Mouse (Mus musculus): Measurements from ENCODE around the gene Sept1. TPM values are rescaled to one million over a fixed set of nuclear protein-coding genes. Genes with fewer than 3 reads are reported as not detected.

Sept1 gene
- total RNA-seq (2023): 100 to 1,000 TPM; 394 to 455 TPM

GRCm38 (mm10) chr7:127232622-127233367 lies at the start of gene Sept1, which contains the start of gene Zfp553:
Gene Sept1, minus strand, starts transcription at chr7:127233130.
Gene Zfp553, plus strand, starts transcription at chr7:127233061.

DNA sequence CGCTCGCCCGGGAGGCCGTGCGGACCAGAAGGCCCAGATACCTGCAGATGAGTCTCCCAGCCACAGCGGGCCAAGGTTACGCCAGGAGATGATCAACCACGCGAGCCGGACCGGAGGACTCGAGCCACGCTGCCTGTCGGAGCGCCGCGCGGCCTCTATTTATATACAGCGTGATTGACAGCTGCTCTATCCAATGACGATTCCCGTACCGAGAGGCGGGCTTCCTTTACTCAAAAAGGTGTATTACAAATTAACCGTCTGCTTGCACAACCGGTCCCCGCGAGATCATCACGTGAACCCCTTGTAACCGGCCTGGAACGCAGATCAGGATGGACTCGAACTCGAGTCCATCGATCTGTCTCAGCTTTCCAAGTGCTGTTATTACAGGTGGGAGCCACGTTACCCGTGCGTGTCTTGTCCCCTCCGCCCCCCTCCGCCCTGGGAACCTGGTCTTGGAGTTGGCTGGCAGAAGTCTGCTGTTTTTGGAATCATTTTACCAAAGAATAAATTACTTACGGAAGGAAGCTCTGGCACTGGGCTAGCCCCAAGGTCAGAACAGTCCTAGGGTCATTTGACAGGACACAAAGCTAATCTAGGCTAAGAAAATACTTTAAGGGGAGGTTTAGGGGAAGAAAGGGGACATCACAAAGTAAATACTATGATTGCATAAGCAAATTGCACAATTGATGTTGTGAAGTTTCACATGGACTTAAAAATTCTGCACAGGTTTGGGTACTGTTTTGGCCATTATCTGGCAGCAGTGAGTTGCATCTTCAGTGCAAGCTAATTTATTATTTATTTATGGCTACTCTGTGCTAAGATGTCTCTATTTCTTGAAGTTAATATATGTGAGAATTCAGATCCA lies 41.2 kb upstream of the Sept1 start, which contains the start of gene Sephs2:
TSS of gene Sephs2 (minus strand) at position 131 of the 865 bp plus-strand sequence.

DNA sequence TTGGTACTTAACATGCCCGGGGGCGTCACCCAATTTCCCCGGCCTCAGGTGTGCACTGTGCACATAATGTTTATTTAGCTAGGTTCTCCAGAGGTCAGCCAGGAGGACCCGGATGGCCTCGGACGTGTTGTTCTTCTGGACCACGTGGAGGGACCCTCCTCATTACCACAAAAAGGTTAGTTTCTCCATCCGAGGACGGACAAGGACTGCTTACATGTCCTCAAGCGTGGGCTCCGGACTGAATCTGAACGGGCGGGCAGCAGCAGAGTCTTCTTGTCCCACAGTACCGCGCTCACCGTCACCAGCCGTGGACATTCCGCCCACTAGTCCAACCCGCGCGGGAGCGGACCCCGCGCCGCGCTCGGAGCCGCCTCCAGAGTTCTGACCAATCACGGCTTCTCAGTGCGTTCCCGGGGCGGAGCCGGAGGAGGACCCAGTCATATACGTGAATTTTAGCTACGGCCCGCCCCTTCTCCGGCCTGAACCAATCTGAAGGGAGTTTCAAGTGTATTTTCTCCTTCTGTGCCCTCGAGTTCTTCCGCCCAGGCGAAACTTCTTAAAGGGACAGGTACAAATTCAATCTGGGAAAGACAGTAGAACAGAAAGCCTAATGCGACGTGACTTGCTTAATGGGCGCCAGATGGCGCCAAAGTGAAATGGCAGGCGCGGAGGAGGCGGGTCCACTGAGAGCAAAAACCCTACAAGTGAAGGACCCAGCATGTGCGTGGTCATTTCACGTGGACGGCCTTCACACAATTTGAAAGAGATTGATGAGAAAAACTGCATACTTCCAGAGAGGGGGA lies 27.6 kb upstream of the Sept1 start, which contains the start of gene Dctpp1:
TSS of gene Dctpp1 (minus strand) at position 401 of the 803 bp plus-strand sequence.

DNA sequence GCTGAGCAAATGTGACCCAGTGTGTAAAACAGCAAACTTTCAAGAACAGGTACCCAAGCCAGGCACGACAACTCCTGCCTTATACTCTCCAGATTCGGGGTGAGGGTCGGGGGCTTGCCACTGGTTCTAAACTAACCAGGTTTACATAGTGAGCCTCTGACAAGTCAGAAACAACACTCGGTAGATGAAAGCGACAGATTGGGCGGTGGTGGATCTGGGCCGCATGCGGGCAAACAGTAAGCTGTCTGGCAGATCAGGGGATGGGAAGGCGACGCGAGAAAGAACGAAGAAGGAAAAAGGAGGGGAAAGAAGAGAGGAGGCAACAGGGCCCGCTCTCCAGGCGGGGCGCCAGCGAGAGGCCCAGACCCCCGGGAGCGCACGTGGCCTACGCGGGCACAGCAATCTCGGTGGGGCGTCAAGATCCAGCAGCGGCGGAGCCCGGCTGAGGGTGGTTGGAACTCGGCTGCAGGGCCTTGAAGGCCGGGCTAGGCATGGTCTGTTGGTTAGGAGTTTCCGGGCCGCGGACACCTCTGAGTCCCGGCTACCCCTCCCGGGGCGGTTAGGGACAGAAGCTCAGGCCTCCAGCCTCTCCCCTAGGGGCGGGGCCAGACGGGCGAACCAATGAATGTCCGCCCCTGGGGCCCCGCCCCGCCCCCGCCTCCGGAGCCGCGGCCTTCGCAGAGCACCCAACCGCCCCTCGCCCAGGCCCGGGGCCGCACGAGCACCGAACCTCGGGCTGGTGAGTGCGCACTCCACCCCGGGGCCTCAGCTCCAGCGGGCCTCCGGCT lies 11.1 kb upstream of the Sept1 start, which contains the start of gene Zfp771:
TSS of gene Zfp771 (plus strand) at position 405 of the 788 bp plus-strand sequence.

DNA sequence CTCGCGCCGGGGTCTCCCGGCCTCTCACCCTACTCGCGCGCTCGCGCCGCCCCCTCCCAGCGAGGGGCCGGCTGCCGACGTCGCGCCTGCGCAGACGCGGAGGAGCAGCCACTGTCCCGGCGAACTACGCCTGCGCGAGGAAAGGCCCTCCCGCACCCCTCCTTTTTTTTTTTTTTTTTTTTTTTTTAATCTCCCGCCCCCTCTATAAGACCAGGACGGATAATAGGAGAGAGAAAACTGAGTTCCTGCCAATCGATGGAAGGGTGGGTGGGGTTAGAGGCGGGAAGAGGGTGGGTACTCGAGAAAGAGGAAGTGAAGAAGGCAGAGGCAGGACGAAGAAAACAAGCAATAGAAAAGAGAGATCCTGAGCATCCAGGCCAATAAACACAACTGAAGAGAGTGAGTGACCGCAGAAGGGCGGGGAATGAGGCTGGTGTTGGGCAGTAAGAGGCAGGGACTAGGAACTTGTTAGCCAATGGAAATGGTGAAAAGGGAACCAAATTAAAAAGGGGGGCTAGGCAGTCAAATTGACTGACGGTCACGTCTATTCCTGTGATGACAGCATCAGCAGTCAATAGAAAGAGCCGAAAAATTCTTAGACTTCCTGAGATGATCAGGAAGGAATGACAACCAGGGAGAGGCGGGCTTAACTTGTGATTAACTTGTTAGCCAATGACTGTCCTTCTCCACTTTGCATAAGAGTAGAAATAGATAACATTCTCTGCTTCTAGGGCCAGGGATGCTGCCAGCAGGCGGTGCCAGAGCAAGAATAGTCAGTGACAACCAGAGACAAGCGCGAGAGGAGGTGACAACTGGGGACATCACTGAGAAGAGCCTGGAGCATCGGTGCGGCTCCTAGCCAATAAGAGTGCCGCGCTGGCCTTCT lies 24.1 kb downstream of the Sept1 start, which contains the start of gene Mylpf:
TSS of gene Mylpf (plus strand) at position 338 of the 886 bp plus-strand sequence.

GRCm38 (mm10) chr7:127208295-127208552 lies 24.7 kb downstream of the Sept1 start, which contains the start of gene Tbc1d10b:
Gene Tbc1d10b, minus strand, starts transcription at chr7:127208468.

GRCm38 (mm10) chr7:127195544-127196295 lies 37.2 kb downstream of the Sept1 start, which contains the start of gene Cd2bp2:
Gene Cd2bp2, minus strand, starts transcription at chr7:127196050.

Other genes starting within 250 kb of the Sept1 start
- 10 to 100 TPM; 48.6 to 50.8 TPM for gene Mvp, start 218.5 kb downstream of the Sept1 start, total RNA-seq (2023)
- gene Pagr1b, start 216.6 kb downstream of the Sept1 start, total RNA-seq (2023): 1 to 10 TPM in 1 of 2 experiments, not detected in 1; 2.8 TPM
- 10 to 100 TPM in 1 of 2 experiments, 1 to 10 TPM in 1; 4.6 to 47.0 TPM for gene Pagr1a, start 215.8 kb downstream of the Sept1 start, total RNA-seq (2023)
- 10 to 100 TPM; 16.6 to 46.2 TPM for gene Gm42742, start 212.0 kb downstream of the Sept1 start, total RNA-seq (2023)
- 1 to 10 TPM; 1.2 to 1.9 TPM for gene Prrt2, start 211.9 kb downstream of the Sept1 start, total RNA-seq (2023)
- 100 to 1,000 TPM; 251 to 254 TPM for gene Maz, start 206.1 kb downstream of the Sept1 start, total RNA-seq (2023)
- 1 to 10 TPM; 3.1 to 4.2 TPM for gene Kif22, start 190.7 kb downstream of the Sept1 start, total RNA-seq (2023)
- gene Zg16, start 145.8 kb downstream of the Sept1 start, total RNA-seq (2023): not detected
- 10 to 100 TPM; 69.0 to 74.5 TPM for gene AI467606, start 141.8 kb downstream of the Sept1 start, total RNA-seq (2023)
- 1 to 10 TPM in 1 of 2 experiments, under 1 TPM in 1; 0.52 to 1.5 TPM for gene Qprt, start 110.9 kb downstream of the Sept1 start, total RNA-seq (2023)
- gene Spn, start 95.3 kb downstream of the Sept1 start, total RNA-seq (2023): 10 to 100 TPM in 1 of 2 experiments, 1 to 10 TPM in 1; 7.3 to 10.0 TPM
- gene Cd2bp2, start 37.1 kb downstream of the Sept1 start, total RNA-seq (2023): 10 to 100 TPM; 75.1 to 82.8 TPM
- gene Tbc1d10b, start 24.7 kb downstream of the Sept1 start, total RNA-seq (2023): 10 to 100 TPM; 59.8 to 76.1 TPM
- gene Mylpf, start 24.2 kb downstream of the Sept1 start, total RNA-seq (2023): 1 to 10 TPM; 5.8 to 9.7 TPM
- gene Zfp553, start 69 bp downstream of the Sept1 start, total RNA-seq (2023): 10 to 100 TPM; 15.8 to 18.7 TPM
- gene Zfp771, start 11.1 kb upstream of the Sept1 start, total RNA-seq (2023): 10 to 100 TPM; 19.5 to 26.9 TPM
- 10 to 100 TPM; 17.2 TPM for gene Dctpp1, start 27.6 kb upstream of the Sept1 start, total RNA-seq (2023)
- gene Sephs2, start 40.9 kb upstream of the Sept1 start, total RNA-seq (2023): 10 to 100 TPM; 28.9 to 30.8 TPM
- 100 to 1,000 TPM; 118 to 124 TPM for gene Itgal, start 63.1 kb upstream of the Sept1 start, total RNA-seq (2023)
- 1 to 10 TPM; 3.0 to 4.8 TPM for gene Zfp768, start 112.5 kb upstream of the Sept1 start, total RNA-seq (2023)
- gene Zfp747, start 142.9 kb upstream of the Sept1 start, total RNA-seq (2023): 10 to 100 TPM; 13.5 to 17.4 TPM
- 1 to 10 TPM; 4.7 to 5.4 TPM for gene 9130019O22Rik, start 154.0 kb upstream of the Sept1 start, total RNA-seq (2023)
- gene E430018J23Rik, start 160.5 kb upstream of the Sept1 start, total RNA-seq (2023): 1 to 10 TPM; 6.2 to 8.6 TPM
- 10 to 100 TPM; 10.5 to 13.3 TPM for gene Zfp764, start 173.7 kb upstream of the Sept1 start, total RNA-seq (2023)
- gene Zfp688, start 188.9 kb upstream of the Sept1 start, total RNA-seq (2023): 10 to 100 TPM; 13.8 to 22.7 TPM
- 1 to 10 TPM; 4.7 to 6.6 TPM for gene Zfp689, start 216.0 kb upstream of the Sept1 start, total RNA-seq (2023)
- 100 to 1,000 TPM; 166 to 171 TPM for gene Prr14, start 226.5 kb upstream of the Sept1 start, total RNA-seq (2023)
- gene Fbrs, start 246.1 kb upstream of the Sept1 start, total RNA-seq (2023): 100 to 1,000 TPM; 272 to 327 TPM

Data from B cell, adult 67 days (primary cell).